Mouse (Mus musculus) left cerebral cortex, adult 8-10 months (tissue): ENCODE measurements at regions not wholly inside any gene's neighbourhood (a gene's known extent, or its start where the extent isn't known, plus 50 kb on each side); places are given as distances from the start of the nearest gene placed in this dataset.

Experiments used
- DNase-seq, 2 experiments: peaks; one replicate each; pipeline ENCODE4 v3.0.0; 2022; ENCODE audit warnings: low spot score in 2 of 2

GRCm38 (mm10) chr8:34456543-34456942 is 345.0 kb upstream of the Gm10131 start:
- no peak for DNase-seq

DNA sequence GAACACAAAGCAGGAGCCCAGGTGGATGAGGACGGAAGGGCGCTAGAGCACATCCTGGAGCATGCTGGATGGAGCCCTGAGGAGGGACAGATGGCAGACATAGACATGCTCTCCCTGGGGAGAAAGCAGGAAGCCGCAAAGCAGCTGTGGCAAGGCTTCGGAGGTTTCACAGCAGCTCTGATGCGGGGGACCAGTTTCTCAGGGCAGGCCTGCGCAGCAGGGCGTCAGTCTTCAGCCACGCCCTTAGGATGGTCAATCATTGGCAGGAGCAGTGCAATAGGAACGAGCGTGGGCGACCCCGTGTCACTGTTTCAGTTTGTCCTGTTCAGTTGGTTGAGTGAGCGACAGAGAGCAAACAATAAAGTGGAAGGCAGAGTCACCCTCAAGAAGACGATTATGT is 343.8 kb upstream of the Gm10131 start:
- no peak for DNase-seq

- DNase-seq = no peak
Observed at GRCm38 (mm10) chr8:34452811-34453210, 341.3 kb upstream of the Gm10131 start.

DNA sequence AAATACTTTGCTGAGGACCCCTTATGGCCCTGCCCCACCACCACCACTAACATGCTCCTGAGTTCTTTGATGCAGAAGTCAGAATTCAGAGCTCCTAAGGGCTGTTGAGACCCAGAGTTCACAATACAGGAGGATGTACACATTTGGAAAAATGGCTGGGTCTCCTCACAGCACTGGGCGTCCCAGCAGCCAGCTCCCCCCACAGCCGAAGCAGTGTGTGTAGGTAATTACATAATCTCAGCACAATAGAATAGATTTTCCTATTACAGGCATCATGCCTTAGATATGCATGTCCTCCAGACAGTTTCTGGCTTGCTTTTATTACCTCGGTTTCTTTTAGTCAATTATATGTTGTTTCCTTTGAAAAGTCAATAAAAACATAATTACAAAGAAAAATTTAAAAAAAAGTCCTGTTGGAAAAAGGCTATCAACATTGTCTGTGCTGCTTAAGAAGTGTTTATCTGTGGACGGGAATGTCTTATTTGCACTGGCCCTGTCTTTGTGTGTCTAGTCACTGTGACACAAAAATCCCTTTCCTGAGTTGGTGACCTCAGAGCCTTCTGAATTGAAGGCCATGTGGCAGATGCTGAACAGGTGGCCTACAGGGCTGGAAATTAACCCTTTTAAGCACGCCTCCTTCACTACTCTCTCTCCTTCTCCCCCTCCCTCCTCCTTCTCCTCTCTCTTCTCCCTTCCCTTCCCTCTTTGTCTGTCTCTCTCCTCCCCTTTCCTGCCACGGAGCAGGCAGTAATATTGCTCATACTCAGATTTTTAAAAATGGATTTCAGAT is 339.9 kb upstream of the Gm10131 start:
- DNase-seq = no peak

GRCm38 (mm10) chr8:34449391-34450044 is 338.0 kb upstream of the Gm10131 start:
- DNase-seq = no peak

GRCm38 (mm10) chr8:34447880-34448830 is 336.6 kb upstream of the Gm10131 start:
- no peak for DNase-seq

DNA sequence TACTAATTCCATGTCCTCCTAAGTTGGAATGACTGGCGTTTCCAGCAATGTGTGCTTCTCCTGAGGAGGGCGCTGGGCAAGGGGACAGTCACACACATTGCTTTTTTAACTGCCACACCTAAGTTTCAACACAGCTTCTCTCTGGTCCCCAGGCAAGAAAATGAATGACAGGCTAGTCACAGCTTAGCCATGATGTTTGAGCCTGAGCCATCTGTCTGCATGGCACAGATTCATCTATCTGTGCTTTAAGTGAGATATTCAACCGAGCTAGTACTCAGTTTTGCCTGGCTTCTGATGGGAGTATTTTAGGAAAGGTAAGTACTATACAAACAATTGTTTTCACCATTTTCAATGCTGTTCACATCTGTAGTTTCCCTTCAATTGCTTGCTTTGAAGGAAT is 331.2 kb upstream of the Gm10131 start:
- DNase-seq = no peak

DNA sequence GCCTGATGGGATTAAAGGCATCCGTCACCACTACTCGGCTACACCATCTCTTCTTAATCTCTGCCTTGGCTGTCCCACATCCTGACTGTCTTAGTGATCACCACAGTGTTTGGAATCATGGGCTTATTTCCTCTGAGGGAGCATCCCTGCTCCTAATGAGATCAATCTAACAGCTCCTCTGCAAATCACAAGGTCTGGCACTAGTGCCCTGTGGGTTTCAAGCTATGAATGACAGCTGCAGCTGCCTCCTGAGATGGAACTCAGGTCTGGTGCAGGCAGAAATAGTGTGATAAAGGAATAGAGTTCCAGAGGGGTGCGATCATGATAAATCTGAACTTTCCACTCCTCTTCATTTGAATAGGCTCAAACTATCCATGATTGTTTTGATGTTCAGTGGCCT is 330.2 kb upstream of the Gm10131 start:
- no peak for DNase-seq

DNA sequence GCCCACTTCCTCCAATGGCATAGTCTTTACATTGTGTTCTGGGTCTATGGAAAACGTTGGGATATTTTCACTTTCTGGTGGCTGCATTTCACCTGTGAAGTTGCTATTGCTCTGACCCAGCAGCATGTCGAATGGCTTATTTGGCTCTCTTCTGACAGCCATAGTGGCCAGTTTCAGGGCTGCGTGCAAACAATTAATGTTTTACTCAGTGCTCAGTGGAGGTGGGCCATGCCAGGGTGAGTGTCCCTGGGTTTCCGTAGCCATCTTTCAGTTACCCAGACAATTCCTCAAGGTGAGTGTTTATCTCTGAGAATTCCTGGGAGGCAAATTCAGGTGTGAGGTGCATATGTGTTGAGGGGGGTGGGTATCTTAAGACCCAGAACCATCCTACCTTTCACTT is 329.2 kb upstream of the Gm10131 start:
- no peak for DNase-seq

GRCm38 (mm10) chr8:34438771-34439170 is 327.2 kb upstream of the Gm10131 start:
- DNase-seq = no peak

DNA sequence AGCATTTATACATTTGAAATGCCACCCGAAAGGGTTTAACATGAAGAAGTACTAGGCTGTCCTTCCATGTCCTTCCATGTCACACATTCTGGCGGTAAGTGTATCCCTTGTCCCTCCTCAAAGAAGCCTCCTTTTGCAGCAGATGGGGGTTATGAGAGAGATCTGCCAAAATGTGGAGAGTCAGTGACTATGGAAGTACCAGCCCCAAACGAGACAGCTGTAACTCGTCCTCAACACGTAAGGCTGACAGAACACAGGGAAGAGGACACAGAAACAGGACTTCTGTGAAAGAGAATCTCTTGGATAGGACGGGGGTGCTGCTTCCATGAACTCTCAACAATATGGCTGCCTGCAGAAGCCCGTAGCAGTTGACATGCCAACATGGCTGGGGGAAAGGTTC is 320.4 kb upstream of the Gm10131 start:
- DNase-seq = no peak

DNA sequence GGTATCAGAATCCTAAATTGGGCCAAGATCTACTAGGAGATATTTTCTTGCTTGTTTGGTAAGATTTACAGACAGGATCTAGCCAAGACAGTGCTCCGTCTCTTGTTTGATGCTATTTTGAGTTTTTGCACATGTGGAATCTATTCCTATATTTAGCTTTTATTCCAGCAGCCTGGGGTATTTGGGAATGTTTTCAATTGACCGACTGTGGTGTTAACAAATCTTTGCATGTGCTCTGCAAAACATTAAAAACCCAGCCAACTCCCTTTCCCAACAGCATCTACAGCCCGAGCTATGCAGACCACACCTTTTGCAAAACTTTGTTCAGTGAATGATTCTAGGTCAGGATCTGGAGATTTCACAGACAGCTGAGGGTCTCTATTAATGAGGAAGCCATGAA is 317.7 kb upstream of the Gm10131 start:
- no peak for DNase-seq

GRCm38 (mm10) chr8:34401571-34401970 is 290.0 kb upstream of the Gm10131 start:
- DNase-seq = no peak

DNA sequence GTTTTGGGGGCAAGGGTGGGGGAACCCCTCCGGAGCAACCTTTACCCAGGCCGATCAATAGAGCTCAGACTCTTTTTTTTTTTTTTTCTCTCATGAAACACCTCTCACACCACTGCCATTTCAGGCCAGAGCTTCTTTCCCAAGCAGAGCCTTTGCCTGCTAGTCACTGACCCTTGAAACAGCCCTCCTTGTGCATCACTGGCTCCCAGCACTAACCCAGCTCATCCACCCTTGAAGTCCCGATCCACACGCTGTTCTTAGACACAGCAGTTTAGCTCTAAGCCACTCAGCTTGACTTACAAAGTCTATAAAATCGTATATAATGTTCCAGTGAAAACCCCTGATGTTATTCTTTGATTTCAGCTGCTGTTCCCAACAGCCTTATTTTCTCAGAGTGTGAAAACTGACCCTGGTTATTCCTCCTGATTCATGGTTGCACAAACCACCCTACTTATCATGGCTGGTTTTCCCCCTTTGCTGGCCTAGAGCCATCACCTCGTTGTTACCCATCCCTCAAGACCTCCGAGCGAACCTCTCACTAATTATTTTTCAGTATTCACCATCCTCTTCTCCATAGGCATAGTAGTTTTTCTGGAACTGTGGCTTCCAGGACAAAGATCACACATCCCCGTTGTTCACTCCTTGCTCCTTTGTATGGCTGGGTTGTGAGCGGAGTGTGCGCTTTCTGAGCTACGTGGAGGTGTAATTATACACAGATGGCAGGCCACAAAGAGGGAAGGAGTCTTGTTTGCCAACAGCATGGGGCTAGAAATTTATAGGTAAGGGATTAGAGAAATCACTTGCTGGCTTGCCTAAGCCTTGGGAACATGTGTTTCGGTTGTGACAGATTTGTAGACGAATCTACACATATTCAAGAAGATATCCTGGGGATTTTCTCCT is 287.6 kb upstream of the Gm10131 start:
- DNase-seq = no peak

DNA sequence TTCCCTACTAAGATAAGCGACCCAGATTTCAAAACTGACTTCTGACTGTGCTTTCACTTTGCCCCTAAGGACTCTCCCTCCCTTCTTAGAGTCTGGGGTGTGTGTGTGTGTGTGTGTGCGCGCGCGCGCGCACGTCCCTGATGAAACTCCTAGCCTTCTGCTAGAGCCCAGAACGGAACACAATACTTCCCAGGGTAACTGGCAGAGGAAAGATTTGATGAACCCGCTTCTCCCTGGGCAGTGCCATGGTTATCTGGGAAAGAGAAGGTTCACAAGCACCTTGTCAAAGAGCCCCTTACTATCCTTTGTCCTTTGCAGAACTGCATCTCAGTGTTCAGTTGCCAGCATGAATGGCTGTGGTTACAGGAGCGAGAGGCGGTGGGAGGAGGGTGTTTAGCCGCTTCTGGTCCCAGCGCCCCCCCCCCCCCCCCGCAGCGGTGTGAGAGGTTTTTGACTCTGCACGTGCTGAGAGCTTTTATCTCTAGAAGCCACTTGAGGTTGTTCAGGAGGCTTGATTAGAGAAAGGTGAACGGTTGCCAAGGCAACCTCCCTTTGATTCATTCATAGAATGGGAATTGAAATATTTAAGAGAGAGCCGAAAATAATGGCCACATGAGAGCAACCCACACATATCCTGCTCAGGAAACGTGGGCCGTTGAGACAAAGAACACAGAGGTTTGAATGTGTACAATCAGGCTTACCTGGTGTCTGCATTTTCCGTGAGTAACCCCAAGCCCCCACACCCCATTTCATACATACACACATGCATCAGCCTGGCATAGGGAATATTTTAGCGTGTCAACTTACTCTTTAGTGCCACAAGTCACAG is 286.3 kb upstream of the Gm10131 start:
- peak in 1 of 2 experiments; percentile 38 for DNase-seq

DNA sequence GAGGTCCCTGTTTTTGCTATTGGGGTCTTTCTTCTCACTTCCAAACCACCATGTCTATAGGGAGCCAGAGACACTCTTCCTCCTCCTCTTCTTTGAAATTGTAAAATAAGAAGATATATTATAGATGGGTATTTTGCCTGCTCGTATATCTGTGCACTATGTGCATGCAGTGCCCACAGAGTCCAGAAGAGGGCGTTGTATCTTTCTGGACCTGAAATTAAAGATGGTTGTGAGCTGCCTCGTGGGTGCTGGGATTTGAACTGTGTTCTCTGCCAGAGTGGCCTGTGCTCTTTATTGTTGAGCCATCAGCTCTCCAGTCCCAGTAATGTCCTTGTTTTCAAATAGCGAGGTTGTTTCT is 285.7 kb upstream of the Gm10131 start:
- DNase-seq = no peak

- peak; percentile 49 to 88 for DNase-seq
Observed at GRCm38 (mm10) chr8:34392981-34393828, 281.7 kb upstream of the Gm10131 start.

- peak in 1 of 2 experiments; percentile 88 for DNase-seq
Observed at GRCm38 (mm10) chr8:34392208-34392980, 280.9 kb upstream of the Gm10131 start.
